Mouse (Mus musculus) brain, embryonic 14.5 days (tissue): ENCODE data around the gene Klhdc7b. TPM values are rescaled to one million over a fixed set of nuclear protein-coding genes. Genes with fewer than 3 reads are reported as not detected.

Experiments
- DNase-seq: peaks from one replicate; pipeline ENCODE4 v3.0.0-alpha.2; 2011; ENCODE audit warnings: low read depth
- CTCF ChIP-seq: fragments of 200-500 bp; IDR thresholded peaks from 2 replicates; pipeline ENCODE4 v1.5.1; 2012; ENCODE audit warnings: inconsistent platforms, mild to moderate bottlenecking, moderate library complexity, borderline replicate concordance; ENCODE audit not compliant: insufficient read depth, insufficient read length; ENCODE audit errors: extremely low read depth
- POLR2A ChIP-seq: fragments of 200-500 bp; IDR thresholded peaks from 2 replicates; pipeline ENCODE4 v1.6.1; 2012; ENCODE audit warnings: mild to moderate bottlenecking, inconsistent platforms, borderline replicate concordance; ENCODE audit not compliant: poor library complexity, insufficient read depth, insufficient read length, severe bottlenecking; ENCODE audit errors: extremely low read depth
- polyA plus RNA-seq: library from polyadenylated mRNA; depleted of rRNA; stranded (reverse); fragments of >200 nt; gene quantifications from 2 replicates; pipeline ENCODE4 v1.2.3, GENCODE M21; 2012; rRNA removed

The Klhdc7b gene
- 0.01 TPM in 1 of 2 replicates, not detected in the other for polyA plus RNA-seq

DNA sequence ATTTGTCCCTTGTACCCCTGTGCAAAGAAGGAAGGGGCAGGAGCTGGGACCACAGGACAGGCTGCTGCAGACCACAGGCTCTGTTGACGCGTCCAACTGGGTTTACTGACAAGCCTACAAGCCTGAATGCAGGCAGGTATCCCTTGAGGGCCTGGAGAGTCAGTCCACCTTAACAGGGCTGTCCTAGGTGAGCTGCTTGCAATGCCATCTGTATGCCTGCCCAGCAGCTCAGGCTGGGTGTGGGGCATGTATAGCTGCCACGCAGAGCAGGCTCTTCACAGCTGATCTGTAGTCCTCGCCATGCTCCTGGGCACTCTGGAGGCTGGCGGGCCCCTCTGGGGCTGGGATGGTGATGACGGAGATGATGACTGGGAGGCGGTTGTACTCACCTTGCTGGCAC is at the start of gene Klhdc7b:
Klhdc7b (plus strand) TSS at position 301 of the 400 bp plus-strand sequence.
- DNase-seq: no peak
- no peak for TF ChIP-seq CTCF
- no peak for TF ChIP-seq POLR2A

DNA sequence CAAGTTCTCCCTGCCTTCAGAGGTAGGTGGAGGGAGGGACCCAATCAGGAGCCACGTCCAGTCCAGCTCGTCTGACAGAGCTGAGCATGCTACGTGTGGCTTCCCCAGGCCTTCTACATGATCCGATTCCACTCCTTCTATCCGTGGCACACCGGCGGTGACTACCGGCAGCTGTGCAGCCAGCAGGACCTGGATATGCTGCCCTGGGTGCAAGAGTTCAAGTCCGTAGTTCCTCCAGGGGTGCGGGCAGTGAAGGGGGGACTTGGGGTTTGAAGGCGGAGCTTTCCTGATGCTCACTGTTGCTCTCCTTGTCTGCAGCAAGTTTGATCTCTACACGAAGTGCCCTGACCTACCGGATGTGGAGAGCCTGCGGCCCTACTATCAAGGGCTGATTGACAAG is 48.3 kb upstream of the Klhdc7b start:
- TF ChIP-seq POLR2A (no peak), CTCF (no peak)
- DNase-seq: no peak

DNA sequence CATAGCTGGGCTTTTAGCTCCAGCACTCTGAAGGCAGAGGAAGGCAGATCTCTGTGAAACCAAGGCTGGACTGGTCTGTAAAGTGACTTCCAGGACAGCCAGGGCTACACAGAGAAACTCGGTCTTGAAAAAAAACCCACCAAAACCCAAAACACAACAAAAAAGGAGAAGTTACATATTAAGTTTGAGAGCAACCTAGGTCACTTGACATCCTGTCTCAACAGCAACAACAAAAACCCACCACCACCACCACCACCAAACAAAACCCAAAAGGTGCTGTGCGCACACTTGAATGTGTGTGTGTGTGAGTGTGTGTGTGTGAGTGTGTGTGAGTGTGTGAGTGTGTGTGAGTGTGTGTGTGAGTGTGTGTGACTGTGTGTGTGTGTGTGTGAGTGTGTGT is 45.0 kb upstream of the Klhdc7b start:
- TF ChIP-seq POLR2A (no peak), CTCF (no peak)
- DNase-seq: no peak

DNA sequence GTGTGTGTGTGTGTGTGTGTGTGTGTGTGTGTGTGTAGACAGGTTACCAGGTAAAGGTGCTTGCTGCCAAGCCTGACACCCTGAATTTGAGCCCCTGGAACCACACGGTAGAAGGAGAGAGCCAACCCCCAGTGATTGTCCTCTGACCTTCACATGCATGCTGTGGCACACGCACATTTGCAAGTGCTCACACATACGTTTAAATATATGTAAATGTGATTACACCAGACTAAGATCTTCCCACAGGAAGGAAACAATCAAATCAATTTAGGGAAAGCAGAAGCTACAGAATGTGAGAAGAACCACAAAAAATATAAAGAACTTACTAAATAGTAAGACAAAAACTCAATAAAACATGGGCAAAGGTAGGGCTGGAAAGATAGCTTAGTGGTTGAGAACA is 44.6 kb upstream of the Klhdc7b start:
- no peak for DNase-seq
- TF ChIP-seq POLR2A: no peak

DNA sequence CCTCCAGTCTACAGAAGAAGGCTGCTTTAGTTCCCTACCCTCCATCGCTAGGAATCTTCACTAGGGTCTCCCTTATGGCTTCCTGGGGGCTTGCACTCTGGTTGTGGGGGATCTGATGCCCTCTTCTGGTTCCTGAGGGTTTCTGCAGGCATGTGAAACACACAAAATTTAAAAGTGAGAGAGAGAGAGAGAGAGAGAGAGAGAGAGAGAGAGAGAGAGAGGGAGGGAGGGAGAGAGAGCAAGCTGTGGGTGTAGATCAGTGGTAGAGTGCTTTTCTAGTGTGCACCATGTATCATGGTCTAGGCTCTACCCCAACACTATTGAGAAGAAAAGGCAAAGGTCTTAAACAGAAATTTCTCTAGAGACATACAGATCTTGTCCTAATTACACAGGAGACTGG is 43.0 kb upstream of the Klhdc7b start:
- DNase-seq: no peak
- TF ChIP-seq POLR2A (no peak), CTCF (peak; percentile 5; the same call in 1 of the 2 replicates)

DNA sequence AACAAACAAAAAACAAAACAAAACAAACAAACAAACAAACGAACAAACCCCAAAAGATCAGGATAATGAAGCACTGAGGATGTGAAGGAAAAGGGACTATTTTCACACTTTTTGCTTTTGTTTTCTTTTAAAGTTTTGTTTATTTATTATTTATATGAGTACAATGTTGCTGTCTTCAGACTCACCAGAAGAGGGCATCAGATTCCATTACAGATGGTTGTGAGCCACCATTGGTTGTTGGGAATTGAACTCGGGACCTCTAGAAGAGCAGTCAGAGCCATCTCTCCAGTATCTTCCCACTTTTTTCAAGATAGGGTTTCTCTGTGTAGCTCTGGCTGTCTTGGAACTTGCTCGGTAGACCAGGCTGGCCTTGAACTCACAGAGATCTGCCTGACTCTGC is 41.4 kb upstream of the Klhdc7b start:
- TF ChIP-seq POLR2A (no peak), CTCF (no peak)
- no peak for DNase-seq

DNA sequence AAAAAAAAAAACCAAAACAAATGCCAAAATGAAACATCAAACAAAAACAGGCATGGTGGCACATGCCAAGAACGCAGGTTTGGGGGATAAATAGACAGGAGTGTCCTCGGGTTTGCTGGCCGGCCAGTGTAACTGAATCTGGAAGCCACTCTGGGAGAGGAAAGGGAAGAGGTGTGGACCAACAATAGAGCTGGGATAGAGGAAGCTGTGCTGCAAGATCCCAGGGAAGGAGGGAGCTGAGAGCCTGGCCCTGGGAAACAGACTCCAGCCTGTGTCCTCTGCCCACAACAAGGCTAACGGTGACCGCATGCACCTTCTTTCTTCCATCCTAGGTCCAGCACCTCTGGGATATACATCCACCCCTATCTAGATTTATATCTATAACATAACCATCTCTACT is 34.3 kb upstream of the Klhdc7b start:
- no peak for DNase-seq
- TF ChIP-seq POLR2A (no peak), CTCF (no peak)

DNA sequence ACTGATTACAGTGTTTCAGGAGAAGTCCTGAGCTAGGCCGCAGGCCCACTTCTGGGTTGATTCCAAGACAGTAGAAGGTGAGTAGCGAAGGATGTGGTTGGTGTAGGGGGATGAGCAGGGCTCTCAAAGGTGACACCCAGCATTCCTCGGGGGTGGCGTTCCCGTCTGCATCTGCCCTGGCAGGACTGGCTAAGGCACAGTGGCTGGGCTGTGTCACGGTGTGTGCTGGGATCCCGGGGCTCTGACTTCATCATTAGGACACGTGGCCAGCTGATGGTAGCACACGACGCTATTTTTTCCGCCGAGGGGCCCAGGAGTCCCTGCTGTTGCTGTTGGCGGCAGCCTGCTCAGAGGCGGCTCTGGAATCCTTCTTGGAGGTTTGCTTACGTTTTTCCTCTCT is 33.4 kb upstream of the Klhdc7b start:
- no peak for DNase-seq
- TF ChIP-seq CTCF: no peak
- TF ChIP-seq POLR2A: no peak

DNA sequence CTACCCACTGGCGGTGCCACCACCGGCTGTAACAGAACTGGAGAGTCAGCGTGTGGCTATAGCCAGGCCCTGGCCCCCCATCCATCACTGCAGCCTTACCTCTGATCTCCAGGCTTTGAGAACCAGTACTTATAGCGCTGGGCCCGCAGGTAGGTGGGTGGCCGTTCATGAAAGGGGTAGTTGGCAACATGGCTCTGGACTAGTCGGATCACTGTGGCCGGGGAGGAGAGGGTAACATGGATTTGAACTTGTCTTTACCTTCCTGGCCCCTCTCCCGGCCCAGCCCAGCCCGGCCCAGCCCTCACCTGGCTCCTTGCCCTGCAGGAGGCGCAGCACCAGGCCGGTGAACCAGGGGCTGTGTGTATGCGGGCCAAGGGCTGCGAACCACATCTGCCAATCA is 32.7 kb upstream of the Klhdc7b start:
- DNase-seq: no peak
- no peak for TF ChIP-seq POLR2A
- TF ChIP-seq CTCF: no peak

DNA sequence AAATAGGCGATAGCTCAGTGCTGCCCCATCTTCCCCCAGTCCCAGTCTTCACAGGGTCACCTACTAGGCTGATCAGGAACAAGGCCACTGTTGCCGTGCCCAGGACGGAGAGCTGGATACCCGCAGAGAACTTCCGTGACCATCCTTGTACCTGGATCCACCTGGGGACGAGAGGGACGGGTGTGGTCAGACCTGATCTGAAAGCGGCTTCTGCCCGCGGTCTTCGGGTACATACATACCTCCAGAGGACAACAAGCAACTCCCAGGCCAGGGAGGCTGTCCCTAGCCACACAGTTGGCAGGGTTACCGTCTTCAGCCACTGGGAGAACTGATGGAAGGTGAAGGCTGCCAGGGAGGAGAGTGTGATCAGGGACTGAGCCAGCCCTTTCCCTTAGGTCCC is 31.9 kb upstream of the Klhdc7b start:
- DNase-seq: no peak
- no peak for TF ChIP-seq POLR2A
- no peak for TF ChIP-seq CTCF

DNA sequence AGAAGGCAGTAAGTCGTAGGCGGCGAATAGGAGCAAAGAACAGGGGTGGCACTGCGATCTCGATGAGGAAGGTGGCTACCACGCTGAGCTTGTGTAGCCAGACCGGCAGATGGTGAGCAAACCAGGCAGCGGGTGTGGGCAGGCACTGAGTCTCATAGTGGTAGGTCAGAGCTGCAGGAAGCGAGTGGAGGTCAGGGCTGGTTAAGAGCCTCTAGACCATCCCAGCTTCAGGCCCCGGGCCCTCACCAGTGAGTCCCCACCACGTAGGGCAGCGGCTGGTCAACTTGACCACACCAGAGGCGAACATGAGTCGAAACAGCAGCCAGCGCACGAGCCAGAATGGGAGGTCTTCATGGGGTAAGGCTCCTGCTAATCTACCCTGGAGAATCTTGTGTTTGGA is 30.9 kb upstream of the Klhdc7b start:
- no peak for DNase-seq
- TF ChIP-seq CTCF (no peak), POLR2A (no peak)

DNA sequence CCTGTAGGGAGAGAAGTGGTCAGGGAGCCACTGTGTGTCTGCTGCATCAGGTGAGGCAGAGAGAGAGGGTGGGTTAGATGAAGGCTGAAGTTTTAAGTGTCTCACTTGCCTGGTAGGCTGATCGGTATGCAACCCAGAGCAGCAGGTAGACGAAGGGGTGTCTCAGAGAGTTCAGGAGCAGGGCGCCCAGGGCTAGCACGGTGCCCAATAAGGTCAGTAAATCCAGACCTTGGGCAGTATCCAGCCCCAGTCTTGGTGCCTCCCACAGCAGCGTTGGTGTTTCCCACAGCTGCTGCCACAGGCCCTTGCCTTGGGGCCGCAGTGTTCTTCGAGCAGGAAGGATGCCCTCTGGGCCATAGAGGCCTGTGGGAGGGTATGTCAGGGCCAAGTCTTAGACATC is 30.3 kb upstream of the Klhdc7b start:
- no peak for DNase-seq
- no peak for TF ChIP-seq CTCF
- TF ChIP-seq POLR2A: no peak

DNA sequence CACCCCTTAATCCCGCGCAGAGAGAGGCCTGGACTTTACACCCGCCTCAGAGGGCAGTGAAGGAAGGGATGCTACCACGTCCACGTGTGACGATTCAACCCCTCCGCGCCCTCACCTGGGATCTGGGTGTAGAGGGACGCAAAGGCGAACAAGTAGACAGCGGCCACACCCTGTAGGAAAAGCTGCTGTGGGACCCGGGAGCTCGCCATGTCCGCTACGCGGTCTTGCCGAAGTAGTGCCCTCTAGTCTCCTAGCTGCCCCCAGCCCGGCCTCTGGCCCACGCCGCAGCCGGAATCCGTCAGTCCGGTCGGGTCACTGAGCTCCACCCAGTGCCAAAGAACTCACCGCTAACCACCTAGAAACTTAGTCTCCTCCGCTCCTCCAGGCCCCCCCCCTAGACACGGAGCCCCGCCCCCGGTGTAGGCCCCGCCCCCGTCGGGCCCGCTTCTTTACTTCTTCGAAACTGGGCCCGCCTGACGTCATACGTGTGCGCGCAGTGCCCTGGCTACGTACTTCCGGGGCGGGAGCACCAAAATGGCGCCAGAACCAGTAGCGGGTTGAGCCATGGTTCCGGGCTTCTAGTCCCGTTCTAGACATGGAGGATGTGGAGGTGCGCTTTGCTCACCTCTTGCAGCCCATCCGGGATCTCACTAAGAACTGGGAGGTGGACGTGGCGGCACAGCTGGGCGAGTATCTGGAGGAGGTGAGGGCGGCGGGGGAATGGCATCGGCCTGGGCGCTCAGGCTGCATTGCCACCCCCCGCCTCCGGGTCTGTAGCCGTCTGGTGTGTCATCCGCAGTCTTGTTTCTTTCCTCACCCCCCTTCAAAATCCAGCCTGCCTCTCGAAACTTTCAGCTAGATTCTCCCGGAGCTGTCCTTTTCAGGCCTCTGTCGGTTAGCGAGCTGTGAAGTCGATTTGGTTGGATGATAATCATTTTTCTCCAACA is 29.2 kb upstream of the Klhdc7b start, which contains the start of the genes Lmf2 and Ncaph2:
Lmf2 (minus strand) TSS at position 419 of the 947 bp plus-strand sequence.
Ncaph2 (plus strand) TSS at position 479 of the 947 bp plus-strand sequence.
- DNase-seq: peak; percentile 98
- TF ChIP-seq CTCF: no peak
- TF ChIP-seq POLR2A: no peak; the same call in 1 of the 2 replicates
